Mouse (Mus musculus) myocyte (in vitro differentiated cells): Measurements from ENCODE around the gene Zswim5.

Experiments
- E2F4 ChIP-seq: IDR thresholded peaks from one replicate; pipeline ENCODE4 v1.6.1; 2011; ENCODE audit warnings: mild to moderate bottlenecking, control low read depth, moderate library complexity; ENCODE audit not compliant: insufficient read depth
- MAX ChIP-seq: IDR thresholded peaks from one replicate; pipeline ENCODE4 v1.6.1; 2011; ENCODE audit warnings: low read depth, mild to moderate bottlenecking, control low read depth
- POLR2A ChIP-seq: IDR thresholded peaks from one replicate; pipeline ENCODE4 v1.6.1; 2011; ENCODE audit warnings: low read depth, mild to moderate bottlenecking, control low read depth, moderate library complexity; ENCODE audit not compliant: insufficient read length
- POLR2AphosphoS2 ChIP-seq: IDR thresholded peaks from one replicate; pipeline ENCODE4 v1.6.1; 2011; ENCODE audit warnings: low read depth, control low read depth; ENCODE audit not compliant: insufficient read length
- REST ChIP-seq: IDR thresholded peaks from one replicate; pipeline ENCODE4 v1.6.1; 2011; ENCODE audit warnings: mild to moderate bottlenecking, control low read depth, moderate library complexity; ENCODE audit not compliant: insufficient read depth, insufficient read length
- TCF12 ChIP-seq: IDR thresholded peaks from one replicate; pipeline ENCODE4 v1.6.1; 2011; ENCODE audit warnings: mild to moderate bottlenecking, control low read depth; ENCODE audit not compliant: poor library complexity, insufficient read depth, severe bottlenecking

- TF ChIP-seq E2F4 = no peak
- no peak for TF ChIP-seq REST
- no peak for TF ChIP-seq TCF12
- peak; percentile 63 for TF ChIP-seq POLR2A
- TF ChIP-seq POLR2AphosphoS2 = peak; percentile 16
- no peak for TF ChIP-seq MAX
Measured at GRCm38 (mm10) chr4:116995131-116995797, 118.1 kb downstream of the Zswim5 start, which contains the start of gene Hectd3.
